Mouse (Mus musculus): ENCODE data around the gene Slc1a1. TPM values are rescaled to one million over a fixed set of nuclear protein-coding genes. Genes with fewer than 3 reads are reported as not detected.

Gene Slc1a1
- polyA plus RNA-seq, 1 experiment from 2014 or later, result 53.7 TPM

- Histone ChIP-seq H3K36me3 (ENCODE audit: control insufficient read depth, insufficient read depth, low read length) (no peaks in the 10 kb centered on the region), H3K9ac (ENCODE audit: low read depth, low read length) (peak overlapping the region; percentile 95; the same call in 1 of the 2 replicates), H3K4me3 (ENCODE audit: low read length) (peak overlapping the region; percentile 87; the same call in 1 of the 2 replicates), H3K4me2 (ENCODE audit: low read length) (peak overlapping the region; percentile 93), H3K27me3 (replicated peaks; ENCODE audit: control insufficient read depth, insufficient read depth, low read length) (no peaks in the 10 kb centered on the region), H3K4me1 (ENCODE audit: control insufficient read depth, insufficient read depth, low read depth, low read length) (peaks cover 9% of the 10 kb centered on the region), H3K9me3 (ENCODE audit: control insufficient read depth, low read length) (no peaks in the 10 kb centered on the region), H3K27ac (ENCODE audit: low read depth, low read length) (no peak overlapping the region)
- 33% methylated on average over 3 of the region's 3 CpGs for WGBS
- no peak for ATAC-seq
Observed at GRCm38 (mm10) chr19:28963113-28963512, 128.3 kb downstream of the Slc1a1 start.

DNA sequence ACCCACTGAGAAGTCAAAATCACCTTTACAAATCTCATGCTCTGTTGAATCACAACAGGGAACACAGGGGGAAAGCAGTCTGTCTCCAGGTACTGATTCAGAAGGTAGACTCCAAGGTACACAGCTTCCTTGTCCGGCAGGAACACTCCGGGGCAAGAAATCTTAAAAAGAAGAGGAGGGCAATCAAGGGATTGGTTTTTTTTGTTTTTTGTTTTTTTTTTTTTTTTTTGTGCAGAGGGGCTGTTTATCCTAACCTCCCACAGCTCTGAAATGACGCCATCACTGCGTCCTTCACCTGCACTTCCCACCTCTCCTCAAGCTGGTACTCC is 128.6 kb downstream of the Slc1a1 start:
- Histone ChIP-seq H3K36me3 (ENCODE audit: control insufficient read depth, insufficient read depth, low read length) (no peaks in the 10 kb centered on the region), H3K9me3 (ENCODE audit: control insufficient read depth, low read length) (no peaks in the 10 kb centered on the region), H3K4me1 (ENCODE audit: control insufficient read depth, insufficient read depth, low read depth, low read length) (peaks cover 9% of the 10 kb centered on the region), H3K27me3 (replicated peaks; ENCODE audit: control insufficient read depth, insufficient read depth, low read length) (no peaks in the 10 kb centered on the region), H3K4me3 (ENCODE audit: low read length) (peak overlapping the region; percentile 87), H3K27ac (ENCODE audit: low read depth, low read length) (0 out of 2 replicates have a peak overlapping the region, but pooled peaks have one; percentile 19), H3K9ac (ENCODE audit: low read depth, low read length) (peak overlapping the region; percentile 95), H3K4me2 (ENCODE audit: low read length) (peak overlapping the region; percentile 93)
- ATAC-seq, result peak; percentile 24; the same call in 1 of the 2 replicates
- WGBS, result 1% methylated on average over 4 of the region's 4 CpGs

Other genes with a start within 250 kb of the Slc1a1 start
- 2.5 and 2.9 TPM in 2 replicates for gene Glis3, start 155.0 kb upstream of the Slc1a1 start, polyA plus RNA-seq (2015; fragmentation: Nextera tagmentation; extraction: Ambion mirVana)
- 11.7 and 13.6 TPM in 2 replicates for gene Plpp6, start 128.9 kb downstream of the Slc1a1 start, polyA plus RNA-seq (2015; fragmentation: Nextera tagmentation; extraction: Ambion mirVana)
- gene 4430402I18Rik, start 132.8 kb downstream of the Slc1a1 start, polyA plus RNA-seq (2015; fragmentation: Nextera tagmentation; extraction: Ambion mirVana), result 1.4 and 2.1 TPM in 2 replicates
- gene Cdc37l1, start 155.3 kb downstream of the Slc1a1 start, polyA plus RNA-seq (2015; fragmentation: Nextera tagmentation; extraction: Ambion mirVana), result 41.2 and 45.0 TPM in 2 replicates
- 74.4 and 75.2 TPM in 2 replicates for gene Ak3, start 212.9 kb downstream of the Slc1a1 start, polyA plus RNA-seq (2015; fragmentation: Nextera tagmentation; extraction: Ambion mirVana)

All from hindbrain, embryonic 16.5 days (tissue).